Mouse (Mus musculus) heart, postnatal 36 days (tissue): Measurements from ENCODE around the gene Gm5128. TPM values are rescaled to one million over a fixed set of nuclear protein-coding genes. Genes with fewer than 3 reads are reported as not detected.
"Not testable (repeated sequence)": the region's sequence is repeated elsewhere in the genome, so short reads cannot be mapped to it uniquely, and the experiment has no call there.

Experiments
- DNase-seq, 2 experiments: peaks; one replicate each; pipeline ENCODE4 v3.0.0; 2021 to 2022
- intact Hi-C: fragments of 180-260 bp; cut with DNase I; formaldehyde crosslinking; loops from one replicate; pipeline ENCODE4 v1.15.1; 2025
- total RNA-seq, 2 experiments: library from RNA; stranded (reverse); gene quantifications; 2 replicates each; pipeline ENCODE4 v1.2.3; 2021

The Gm5128 gene
- total RNA-seq = not detected

- intact Hi-C loops, DNase-seq: not testable (repeated sequence)
Observed at GRCm38 (mm10) chrX:135372984-135373383, at the start of gene Gm5128. Gm5128 (plus strand) TSS chrX:135373284.

- DNase-seq, intact Hi-C loops: not testable (repeated sequence)
Observed at GRCm38 (mm10) chrX:135360685-135361084, 12.4 kb upstream of the Gm5128 start.

DNA sequence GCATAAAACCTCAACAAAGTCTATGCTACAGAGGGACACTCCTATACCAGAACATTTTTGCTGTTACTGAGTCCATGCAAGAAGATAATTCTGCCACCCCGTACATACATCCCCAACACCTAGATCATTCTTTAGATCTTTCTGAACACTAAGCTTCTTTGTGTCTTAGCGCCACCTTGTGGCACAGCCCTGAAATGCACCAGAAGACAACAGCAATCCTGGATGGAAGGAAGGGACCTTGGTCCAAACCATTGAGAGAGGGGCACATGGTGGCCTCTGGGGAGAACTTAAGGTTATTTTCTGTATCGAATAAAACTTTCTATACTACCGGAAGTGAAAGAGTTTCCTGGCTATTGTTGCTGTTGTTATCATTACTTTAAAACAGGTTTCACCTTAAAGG, 11.1 kb upstream of the Gm5128 start:
- intact Hi-C loops, DNase-seq: not testable (repeated sequence)

DNA sequence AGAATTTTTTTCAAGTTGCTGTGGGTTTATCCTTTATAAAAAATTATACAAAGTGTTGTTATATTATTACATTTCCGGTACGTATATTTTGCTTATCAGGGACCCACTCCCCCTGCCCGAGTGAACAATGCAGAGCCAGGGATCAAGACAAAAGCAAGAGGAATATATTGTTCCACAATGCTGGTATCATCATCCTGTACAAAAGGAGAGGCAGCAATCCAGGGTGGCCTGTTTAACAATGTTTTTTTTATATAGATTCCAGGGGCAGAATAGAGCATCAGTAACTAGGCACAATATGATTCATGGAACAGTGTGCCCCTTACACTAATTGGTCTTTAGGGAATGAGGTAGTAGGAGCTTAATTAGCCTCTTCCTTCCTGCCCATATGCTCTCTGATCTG, 30.5 kb downstream of the Gm5128 start:
- intact Hi-C loops, DNase-seq: not testable (repeated sequence)

DNA sequence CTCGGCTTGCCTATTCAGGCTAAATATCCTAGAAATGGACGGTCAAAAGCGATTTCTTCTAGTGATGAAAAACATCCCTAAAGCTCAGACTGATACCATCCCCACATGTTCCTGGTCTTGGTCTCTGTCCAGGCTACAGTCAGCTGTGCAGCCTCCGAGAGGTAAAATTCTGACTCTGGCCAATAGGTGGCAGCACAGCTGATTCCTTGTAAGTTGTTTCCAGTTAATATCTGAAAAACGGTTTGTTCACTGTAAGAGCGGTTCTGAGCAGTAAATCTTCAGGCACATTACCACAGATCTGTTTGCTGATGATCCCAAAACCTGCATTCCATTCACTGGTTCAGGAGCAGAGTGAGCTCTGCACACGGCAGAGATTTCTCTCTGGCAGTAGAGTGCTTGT, 48.1 kb downstream of the Gm5128 start:
- DNase-seq, intact Hi-C loops: not testable (repeated sequence)

DNA sequence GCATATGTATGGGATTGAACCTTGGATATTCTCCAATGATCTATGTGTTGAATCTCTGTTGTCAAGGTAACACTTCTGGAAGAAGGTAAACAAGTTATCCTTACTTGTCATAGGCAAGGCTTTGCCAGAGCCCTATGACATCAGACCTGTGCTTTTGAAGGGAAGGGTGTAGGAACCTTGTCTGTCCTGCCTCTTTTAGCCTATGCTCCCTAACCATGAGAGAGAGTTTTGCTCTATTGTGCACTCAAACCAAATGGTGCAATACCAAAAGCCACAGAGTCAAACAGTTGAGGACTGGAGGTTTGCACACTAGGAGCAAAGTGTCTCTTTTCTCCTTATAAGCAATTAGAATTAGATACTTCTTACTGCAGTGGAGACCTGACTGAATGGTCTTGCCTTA, 48.7 kb downstream of the Gm5128 start:
- DNase-seq, intact Hi-C loops: not testable (repeated sequence)

DNA sequence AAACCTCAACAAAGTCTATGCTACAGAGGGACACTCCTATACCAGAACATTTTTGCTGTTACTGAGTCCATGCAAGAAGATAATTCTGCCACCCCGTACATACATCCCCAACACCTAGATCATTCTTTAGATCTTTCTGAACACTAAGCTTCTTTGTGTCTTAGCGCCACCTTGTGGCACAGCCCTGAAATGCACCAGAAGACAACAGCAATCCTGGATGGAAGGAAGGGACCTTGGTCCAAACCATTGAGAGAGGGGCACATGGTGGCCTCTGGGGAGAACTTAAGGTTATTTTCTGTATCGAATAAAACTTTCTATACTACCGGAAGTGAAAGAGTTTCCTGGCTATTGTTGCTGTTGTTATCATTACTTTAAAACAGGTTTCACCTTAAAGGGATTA, 49.4 kb downstream of the Gm5128 start:
- DNase-seq, intact Hi-C loops: not testable (repeated sequence)

Other genes starting within 250 kb of the Gm5128 start
- not detected for gene Gm15023, start 195.7 kb upstream of the Gm5128 start, total RNA-seq
- gene Tceal6, start 162.6 kb upstream of the Gm5128 start, total RNA-seq = not detected
- not detected for gene Pramel3, start 71.0 kb upstream of the Gm5128 start, total RNA-seq
- gene Gm7903, start 60.6 kb downstream of the Gm5128 start, total RNA-seq = not detected
- gene AV320801, start 121.3 kb downstream of the Gm5128 start, total RNA-seq = not detected
- under 1 TPM in 1 of 2 experiments, not detected in 1; 0.31 TPM for gene Nxf7, start 225.5 kb downstream of the Gm5128 start, total RNA-seq